14 mouse cellular contexts compared by ENCODE assay signal in the genomic region with DNA sequence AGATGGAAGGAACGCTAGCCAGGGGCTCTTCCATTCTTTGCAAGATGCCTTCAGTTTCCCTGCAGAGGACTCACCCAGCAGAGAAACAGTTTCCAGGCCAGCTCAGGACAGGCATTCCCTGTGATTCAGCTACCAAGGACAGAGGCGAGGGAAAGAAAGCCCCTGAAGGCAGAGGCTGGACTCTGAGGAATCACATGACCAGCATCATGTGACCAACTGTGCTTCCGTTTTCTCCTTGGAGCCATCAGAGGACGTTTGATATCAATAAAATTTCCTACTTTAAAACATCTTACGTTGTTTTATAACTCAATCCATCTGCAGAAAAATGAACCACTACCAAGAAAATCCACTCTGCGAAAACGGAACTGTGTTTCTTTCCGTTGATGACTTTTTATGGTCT.
"Had no signal": no experiment of that assay in that cellular context is flagged by ENCODE, and none has a peak within 500 bp of the region (broad histone marks: within the 10 kb centered on the region; RNA-seq: fewer than 3 reads in every experiment).

No protein-coding gene starts in this region.

- H3K27ac ChIP-seq: layer of hippocampus, adult 2 months; left cerebral cortex, adult 2 months; liver, embryonic 13.5 days; midbrain, embryonic 12.5 days; midbrain, embryonic 15.5 days; neural tube, embryonic 13.5 days had no signal

- H3K36me3 ChIP-seq: liver, embryonic 13.5 days; midbrain, embryonic 12.5 days; midbrain, embryonic 15.5 days; neural tube, embryonic 13.5 days had no signal

- H3K27me3 ChIP-seq: midbrain, embryonic 12.5 days; midbrain, embryonic 15.5 days; neural tube, embryonic 13.5 days had no signal

- H3K4me1 ChIP-seq: midbrain, embryonic 12.5 days; midbrain, embryonic 15.5 days; neural tube, embryonic 13.5 days had no signal

- H3K9ac ChIP-seq: liver, embryonic 13.5 days; midbrain, embryonic 12.5 days; midbrain, embryonic 15.5 days; neural tube, embryonic 13.5 days had no signal

- H3K9me3 ChIP-seq: liver, embryonic 13.5 days; midbrain, embryonic 12.5 days; midbrain, embryonic 15.5 days; neural tube, embryonic 13.5 days had no signal

- DNase-seq: kidney, adult 9 months; kidney, postnatal 14 days; layer of hippocampus, adult 9-11 months; liver, embryonic 13.5 days; lung, adult 2 months; lung, postnatal 14 days; lung, postnatal 4 days; thymus, adult 2 months; thymus, postnatal 36 days had no signal

- H3K4me3 ChIP-seq: layer of hippocampus, adult 2 months; left cerebral cortex, adult 2 months; liver, embryonic 13.5 days; midbrain, embryonic 12.5 days; midbrain, embryonic 15.5 days; neural tube, embryonic 13.5 days had no signal
